Mouse (Mus musculus) spleen, embryonic (tissue): Measurements from ENCODE around the gene Rab15.
"Not testable (repeated sequence)": the region's sequence is repeated elsewhere in the genome, so short reads cannot be mapped to it uniquely, and the experiment has no call there.

Experiments
- CTCF ChIA-PET: fragments of 350-600 bp; sonication (Branson Sonifier 250); formaldehyde crosslinking; loops from one replicate; lab custom pipeline; 2022; lab: Charles Lee

Rab15 gene

DNA sequence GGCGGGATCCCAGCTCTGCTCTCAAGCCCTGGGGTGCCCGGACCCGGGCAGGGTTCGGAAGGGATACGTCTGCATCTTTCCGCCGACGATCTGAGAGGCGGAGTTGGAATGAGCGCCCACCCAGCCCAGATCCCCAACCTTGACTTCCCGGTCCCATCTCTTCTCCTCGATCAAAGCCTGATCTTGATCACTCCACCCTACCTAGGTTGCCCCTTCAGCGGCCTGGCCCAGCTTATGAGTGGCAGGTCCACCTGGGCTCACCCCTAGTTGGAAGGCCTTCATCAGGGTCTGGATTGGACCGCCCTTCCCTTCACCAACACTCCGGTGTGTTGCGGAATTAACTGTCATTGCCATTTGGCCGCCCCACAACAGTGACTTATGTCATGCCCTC, at the start of gene Rab15:
Gene Rab15, minus strand, starts transcription at position 258 of the 391 bp plus-strand sequence.
- CTCF ChIA-PET: no interaction called here

DNA sequence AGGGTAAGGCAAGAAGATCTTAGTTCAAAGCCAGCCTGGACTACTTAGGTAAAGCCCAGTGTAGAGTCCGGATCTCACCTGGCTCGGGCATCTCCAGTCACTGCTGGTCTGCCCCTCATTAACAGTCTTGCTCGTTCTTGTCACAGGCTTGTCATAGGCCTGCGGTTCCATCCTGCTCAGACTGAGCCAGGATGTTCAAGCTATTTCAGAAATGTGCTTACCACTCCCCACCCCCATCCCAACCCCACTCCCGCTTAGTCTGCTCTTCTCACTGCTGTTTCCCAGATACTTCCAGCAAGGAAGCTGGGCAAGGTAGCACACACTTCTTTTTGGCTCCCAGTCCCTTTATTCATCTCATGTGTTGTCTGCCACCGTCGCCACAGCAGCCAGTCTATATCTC, 46.9 kb upstream of the Rab15 start:
- CTCF ChIA-PET: no interaction called here

DNA sequence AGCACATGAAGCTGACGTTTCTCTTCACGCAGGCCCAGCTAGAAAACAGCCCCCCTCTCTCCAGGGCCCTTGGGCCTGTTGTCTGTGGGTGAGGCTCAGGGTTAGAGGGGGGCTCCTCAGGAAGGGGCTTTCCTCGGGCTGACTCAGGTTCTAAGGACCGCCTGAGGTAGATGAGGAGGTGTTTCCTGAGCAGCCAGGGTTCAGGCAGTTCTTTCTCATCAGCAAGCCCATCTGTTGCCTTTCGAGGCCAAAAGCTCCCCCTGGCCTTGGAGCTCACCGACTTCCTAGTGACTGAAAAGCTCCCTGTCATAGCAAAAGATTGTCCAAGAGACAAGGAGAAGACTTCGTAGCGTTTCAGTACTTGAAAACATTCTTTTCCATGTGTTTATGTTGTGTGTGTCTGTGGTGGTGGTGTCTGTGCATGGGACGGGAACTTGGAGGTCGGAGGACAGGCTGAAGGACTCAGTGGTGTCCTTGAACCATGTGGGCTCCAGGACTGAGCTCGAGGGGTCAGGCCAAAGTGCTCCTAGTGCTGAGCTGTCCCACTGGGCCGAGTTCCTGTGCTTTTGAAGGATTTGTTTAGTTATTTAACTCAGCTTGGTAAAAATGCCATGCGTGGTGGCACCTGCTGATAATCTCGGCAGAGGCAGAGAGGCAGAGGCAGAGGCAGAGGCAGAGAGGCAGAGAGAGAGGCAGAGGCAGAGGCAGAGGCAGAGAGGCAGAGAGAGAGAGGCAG, 45.9 kb upstream of the Rab15 start:
- CTCF ChIA-PET: no interaction called here

DNA sequence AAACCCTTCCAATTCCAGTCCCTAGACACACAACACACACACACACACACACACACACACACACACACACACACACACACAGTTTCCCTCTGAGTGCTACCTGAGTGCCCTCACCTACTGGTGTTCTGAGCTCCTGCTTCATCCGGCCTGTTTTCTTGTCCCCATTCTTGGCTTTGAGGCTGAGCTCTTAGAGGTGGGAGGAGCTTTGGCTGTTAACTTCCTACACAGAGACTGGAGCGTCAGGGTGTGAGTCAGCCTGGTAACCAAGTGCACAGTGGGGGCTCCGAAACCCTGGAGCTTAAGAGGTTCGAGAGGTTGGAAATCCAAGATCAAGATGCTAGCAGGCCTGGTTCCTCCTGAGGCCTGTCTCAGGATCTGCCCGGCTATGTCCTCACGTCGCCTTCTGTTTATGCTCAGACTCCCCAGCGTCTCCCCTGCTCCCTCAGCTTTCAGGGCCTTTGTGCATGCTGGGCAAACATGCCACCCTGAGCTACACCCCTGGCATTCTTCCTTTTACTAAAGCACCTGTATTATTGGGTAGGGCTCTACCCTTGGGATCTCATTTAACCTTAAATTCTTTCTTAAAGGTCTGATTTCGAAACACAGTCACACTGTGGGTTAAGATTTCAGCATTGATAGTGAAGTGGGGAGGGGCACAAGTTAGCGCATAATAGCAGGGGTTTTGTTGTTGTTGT, 45.0 kb upstream of the Rab15 start:
- CTCF ChIA-PET: no interaction called here

DNA sequence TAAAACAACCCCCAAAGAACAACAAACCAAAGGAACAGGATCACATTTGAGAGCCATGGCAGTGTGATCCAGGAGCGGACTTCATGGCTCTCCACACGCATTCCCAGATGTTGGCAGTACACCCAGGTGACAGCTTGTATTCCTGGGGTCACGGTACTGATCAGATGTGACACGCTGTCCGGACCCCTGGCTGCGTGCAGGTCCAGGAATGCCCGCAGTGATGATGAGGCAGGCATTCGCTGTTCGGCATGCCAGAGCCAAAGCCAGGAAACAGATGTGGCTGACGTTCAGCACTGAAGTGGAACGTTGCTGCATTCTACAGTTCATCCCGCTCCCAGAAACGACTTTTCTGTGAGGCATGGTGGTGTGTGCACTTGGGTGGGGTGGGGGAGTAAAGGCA, 42.6 kb upstream of the Rab15 start:
- CTCF ChIA-PET: no interaction called here

DNA sequence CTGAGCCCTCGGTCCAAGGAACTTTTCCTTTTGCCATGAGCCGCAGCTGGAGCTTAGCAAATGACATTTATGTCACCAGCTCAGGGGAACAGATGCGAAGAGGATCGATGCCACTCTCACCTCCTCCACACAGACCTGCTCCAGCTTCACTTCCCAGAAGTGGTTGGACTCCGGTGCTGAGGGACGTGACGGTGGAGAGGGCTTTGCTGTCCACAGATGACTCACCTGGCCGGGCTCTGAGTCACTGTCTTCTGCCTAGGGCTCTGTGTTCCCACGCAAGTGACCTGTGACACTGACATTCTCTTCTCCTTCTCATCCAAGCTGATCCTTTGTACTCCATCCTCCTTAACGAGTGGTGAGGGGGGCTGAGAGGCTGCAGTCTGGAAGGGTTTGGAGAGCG, 40.9 kb upstream of the Rab15 start:
- CTCF ChIA-PET: no interaction called here

DNA sequence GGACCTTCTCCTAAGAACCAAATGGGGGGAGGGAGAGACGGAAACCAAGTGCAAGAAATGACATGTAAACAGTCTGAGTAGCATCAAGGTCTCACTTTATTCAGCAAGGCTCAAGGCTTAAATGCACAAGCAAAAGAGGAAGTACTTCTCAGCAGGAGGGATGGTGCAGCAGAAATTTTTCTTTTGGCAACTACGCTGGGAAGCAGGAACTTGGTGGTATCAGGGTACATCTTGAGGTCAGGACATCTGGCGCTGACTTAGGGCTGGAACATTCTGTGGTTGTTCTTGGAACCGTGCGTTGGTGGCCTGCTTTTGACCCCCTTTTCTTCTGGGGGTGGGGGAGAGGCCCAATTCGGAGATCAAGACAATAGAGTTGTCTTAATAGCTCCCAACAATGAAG, 36.1 kb upstream of the Rab15 start:
- CTCF ChIA-PET: not testable (repeated sequence)

DNA sequence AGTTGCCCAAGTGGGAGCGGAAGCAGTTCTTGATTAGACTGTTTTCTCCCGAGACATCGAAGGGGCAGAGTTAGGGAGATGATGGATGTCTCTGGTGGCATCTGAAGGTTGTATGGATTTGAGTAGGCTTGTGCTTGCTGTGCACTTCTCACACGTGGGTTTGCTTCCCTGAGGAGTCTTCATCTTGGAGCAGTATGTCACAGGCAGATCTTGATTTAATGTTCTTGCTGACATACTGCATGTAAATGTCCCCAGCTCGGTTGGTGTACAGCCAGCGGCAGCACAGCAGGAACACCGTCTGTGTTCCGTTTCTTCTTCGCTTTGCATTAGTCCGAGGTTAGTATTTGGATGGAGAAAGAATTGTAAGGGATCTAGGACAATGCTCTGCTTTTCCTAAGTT, 34.4 kb upstream of the Rab15 start:
- CTCF ChIA-PET: no interaction called here

DNA sequence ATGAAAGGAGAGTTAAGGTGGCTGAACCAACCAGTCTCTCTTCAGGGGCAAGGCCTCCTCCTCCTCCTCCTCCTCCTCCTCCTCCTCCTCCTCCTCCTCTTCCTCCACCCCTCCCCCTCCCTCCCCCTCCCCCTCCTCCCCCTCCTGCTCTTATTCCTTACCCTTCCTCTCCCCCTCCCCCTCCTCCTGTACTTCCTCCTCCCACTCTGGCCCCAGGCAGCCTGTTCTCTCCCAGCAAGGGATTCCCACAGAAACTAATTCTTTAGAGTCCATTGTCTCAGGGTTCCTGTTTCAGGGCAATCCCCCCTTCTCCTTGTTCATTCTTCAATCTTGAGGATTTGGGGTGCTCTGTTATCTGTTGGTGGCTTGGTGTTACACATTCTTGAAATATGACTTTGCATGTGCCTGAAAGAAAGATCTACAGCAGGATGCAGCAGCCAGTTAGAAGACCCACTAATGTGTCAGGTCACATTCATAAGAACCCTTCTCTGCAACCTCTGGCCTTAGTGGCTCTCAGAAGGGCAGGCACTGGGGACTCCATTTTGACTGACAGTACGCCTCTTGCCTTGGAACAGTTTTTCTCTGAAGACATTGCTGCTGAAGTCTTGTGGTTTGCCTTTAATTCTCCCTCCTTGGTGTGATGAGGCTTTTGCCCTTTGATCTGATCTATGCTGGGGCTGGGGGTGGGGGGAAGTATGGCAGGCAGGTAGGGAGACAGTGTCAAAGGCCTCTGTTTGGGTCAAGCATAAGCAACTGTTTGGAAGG, 30.9 kb upstream of the Rab15 start:
- CTCF ChIA-PET: no interaction called here

DNA sequence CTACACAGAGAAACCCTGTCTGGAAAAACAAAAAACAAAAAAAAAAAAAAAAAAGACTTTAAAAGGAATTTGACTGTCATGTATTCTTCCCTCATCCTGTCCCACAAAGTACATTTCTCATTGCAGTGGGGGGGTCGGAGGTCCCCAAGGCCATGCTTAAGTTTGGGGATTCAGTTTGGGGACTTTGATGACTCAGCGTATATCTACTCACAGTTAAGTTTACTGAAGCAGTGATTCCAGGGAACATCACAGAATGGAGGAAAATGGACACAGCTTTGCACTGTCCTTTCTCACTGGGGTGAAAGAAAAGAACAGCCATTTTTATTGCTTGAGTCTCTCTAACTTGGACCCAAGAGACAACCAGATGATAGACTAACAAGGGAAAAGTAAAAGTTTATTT, 29.7 kb upstream of the Rab15 start:
- CTCF ChIA-PET: no interaction called here

DNA sequence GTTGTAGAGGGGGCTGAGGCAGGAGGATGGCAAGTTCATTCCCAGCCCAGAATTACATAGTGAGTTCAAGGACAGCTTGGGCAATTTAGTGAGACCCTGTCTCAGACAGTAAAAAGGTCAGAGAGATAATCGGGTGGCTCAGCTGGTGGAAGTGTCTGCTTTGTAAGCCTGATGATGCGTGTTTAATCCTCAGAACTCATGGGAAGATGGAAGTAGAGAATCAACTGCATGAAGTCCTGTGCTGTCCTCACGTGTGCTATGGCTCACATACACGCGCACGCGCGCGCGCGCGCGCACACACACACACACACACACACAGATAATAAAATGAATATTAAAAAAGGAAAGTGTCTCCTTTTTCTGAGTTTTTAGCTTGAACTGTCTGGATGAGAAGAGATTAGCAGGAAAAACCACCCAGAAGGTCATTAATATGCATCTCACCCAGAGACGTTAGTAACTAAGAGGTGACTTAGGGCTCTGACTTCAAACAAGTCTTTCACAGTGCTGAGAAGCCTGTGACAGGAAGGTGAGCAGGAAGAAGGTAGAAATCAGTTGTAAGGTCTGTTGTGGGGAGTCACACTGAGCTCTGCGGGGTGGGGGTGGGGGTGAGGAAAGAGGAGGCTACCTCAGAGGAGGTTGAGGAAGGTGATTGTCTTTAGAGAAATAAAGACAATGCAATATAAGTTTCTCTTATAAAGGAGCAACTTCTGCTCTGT, 21.8 kb upstream of the Rab15 start:
- CTCF ChIA-PET: interaction anchor here (0.7 kb wide), 1 partner anchor 8 kb away, joined by 8 read pairs; no protein-coding TSS in a partner anchor

DNA sequence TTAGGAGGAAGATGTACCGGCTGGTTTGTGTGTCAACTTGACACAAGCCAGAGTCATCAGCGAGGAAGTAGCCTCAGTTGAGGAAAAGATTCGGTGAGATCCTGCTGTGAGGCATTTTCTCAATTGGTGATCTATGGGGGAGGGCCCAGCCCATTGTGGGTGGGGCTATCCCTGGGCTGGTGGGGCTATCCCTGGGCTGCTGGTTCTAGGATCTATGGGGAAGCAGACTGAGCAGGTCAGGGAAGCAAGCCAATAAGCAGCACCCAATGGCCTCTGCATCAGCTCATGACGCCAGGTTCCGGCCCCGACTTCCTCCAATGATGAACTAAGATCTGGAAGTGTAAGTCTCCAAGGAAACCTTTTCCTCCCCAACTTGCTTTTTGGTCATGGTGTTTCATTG, 17.4 kb upstream of the Rab15 start:
- CTCF ChIA-PET: no interaction called here

DNA sequence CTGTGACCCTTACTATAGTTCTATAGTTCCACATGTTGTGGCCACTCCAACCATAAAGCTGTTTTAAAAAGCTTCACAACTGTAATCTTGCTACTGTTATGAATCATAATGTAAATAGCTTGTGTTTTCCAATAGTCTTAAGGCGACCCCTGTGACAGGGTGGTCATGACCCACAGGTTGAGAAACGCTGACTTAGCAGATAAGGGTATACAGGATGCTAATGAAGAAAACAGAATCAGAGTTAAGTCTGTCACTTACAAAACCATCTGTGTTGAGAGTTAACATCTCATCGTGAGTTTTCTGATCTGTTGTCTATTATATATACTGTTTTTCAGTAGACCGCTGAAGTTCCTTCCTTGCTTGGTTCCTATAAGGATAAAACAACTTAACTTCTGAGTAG, 16.6 kb upstream of the Rab15 start:
- CTCF ChIA-PET: no interaction called here

DNA sequence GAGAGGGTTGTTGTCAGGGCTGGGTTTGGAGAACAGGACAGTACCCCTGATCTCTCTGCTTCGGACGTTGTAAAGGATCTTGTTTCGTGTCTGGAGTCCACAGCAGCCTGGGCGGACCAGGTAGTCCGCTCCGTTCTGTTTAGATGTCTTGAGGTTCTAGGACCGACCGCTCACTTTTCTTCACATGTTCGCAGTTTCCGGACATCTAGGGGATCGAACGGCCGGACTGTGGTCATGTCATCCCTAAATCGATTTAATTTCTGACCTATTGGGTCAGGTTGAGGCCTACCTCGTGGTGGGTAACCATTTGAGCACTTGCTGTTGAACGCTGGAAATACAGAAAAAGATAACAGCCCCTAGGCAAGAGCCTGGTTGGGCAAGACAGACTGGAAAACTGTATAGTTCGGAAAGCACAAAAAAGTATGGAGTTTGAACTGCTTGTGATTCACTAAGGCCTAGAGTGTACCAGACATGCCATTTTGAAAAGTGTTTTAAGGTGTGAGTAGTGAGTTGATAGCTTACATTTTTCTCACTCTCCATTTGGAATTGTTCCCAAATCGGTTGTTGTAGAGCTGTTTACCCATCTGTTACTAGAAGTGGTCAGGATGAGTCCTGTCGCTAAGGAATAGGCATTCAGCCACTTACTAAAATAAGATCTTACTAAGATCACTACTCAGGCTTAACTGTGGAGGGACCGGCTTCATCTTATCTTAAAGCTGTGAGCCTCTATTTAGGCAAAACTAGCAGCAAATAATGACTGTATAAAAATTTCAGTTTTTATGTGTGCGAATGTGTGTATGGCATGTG, 15.3 kb upstream of the Rab15 start:
- CTCF ChIA-PET: no interaction called here

DNA sequence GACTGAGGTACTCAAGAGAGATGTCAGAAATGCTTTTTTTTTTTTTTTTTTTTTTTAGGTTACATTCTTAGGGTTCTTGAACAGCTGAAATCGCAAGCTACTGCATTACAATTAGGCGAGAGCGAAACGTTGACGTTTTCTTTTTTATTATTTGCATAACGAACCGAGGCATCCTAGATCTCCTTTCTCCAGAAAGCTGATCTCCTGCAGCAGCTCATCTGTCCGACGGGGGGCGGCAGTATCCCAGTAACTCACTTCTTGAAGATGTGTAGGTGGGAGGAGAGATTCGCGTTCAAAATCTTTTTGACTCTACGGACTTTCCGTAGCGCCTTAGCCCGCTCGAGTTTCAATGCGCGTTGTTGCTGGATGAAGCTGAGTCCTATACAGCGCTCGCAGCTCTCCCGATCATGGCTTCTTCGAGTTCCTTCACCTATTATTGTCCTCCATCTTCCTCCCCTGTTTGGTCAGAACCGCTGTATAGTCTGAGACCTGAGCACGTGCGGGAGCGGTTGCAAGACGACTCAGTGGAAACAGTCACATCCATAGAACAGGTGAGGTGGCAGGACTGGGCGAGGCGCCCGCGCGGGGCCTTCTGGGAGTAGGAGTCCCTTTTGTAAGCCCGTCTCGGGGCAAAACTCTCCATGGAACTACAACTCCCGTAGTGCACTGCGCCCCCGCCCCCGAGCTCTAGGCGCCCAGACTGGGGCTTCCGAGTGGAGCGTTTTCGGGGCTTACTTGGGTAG, 14.6 kb upstream of the Rab15 start:
- CTCF ChIA-PET: interaction anchor here (0.6 kb wide), 1 partner anchor 8 kb away, joined by 8 read pairs; no protein-coding TSS in a partner anchor

DNA sequence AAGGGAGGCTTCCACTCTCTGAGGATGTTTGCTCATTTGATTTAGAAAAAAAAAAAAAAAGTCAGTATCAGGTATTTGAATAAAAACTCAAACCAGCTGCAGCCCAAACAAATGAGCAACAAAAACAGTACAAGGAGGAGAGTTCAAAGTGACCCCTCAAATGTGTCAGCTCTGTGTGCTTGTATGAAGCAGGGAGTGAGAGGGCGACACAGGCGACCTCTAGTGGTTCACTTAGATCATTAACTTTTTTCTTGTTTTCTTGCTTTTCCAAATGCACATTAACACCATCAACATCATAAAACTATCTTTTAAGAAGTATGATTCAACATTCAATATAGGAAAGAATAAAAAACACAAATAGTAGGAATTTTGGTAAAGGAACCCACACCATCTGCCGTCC, 10.0 kb upstream of the Rab15 start:
- CTCF ChIA-PET: interaction anchor here (0.5 kb wide), 1 partner anchor 473 kb away, joined by 5 read pairs; no protein-coding TSS in a partner anchor

DNA sequence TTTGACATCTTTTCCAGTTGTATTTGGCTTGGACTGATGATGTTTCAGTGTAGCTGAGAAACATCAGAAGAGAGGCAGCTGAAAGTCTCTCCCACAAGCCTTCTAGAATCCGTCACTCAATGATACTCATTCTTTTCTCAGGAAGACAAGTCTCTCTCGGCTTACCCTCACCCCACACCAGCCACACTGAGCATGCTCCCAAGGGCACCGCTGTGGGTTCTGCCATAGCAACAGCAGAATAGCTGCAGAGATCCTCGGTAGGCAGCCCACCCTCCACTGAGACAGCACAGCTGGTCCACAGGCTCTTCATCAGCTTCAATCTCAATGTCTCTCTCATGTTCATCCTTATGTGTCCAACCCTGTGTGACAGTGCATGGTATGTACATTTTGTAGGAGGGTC, 2.6 kb upstream of the Rab15 start:
- CTCF ChIA-PET: no interaction called here

DNA sequence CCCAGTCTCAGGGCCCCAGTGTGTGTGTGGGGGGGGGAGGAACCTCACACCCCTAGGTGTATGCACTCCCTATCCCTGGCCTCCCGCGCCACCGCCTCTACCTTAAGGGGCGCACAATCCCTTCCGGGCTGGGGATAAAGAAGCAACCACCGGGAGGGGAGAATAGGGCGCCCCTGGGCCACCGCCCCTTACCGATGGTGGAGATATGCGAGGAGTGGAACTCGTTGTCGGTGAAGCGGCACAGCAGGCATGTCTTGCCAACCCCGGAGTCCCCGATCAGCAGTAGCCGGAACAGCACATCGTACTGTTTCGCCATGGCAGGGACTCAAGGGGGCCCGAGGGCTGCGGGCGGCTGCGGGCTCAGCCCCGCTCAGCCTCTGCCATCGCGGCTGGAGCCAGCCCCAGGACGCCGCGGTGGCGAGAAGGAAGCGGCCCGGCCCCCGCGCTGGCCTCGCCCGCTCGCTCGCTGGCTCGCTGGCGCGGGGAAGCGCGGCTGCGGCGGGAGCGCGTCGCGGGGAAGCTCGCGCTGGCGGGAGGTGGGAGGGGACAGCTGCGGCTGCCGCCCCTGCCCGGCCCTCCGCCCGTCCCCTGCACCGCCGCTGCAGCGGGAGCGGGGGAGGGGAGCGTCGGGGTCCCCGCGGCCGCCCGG, 582 bp downstream of the Rab15 start:
- CTCF ChIA-PET: no interaction called here

DNA sequence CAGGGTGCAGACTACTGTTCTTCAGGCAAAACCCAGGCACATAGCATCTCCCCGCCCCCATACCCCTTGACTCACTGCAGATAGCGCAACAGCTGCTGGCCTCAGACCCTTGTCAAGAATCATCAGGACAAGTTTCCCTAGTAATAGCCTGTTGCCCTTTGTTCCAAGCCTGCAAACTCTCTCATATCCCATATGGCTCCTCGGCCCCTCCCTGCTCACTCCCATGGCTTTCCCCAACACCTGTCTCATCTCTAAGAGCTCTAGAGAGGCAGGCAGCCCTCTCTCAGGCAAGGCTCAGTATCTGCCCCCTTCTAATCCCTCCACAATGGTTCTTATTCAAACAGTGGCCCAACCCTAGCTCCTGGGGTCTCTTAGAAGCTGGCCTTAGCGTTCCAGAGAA, 2.1 kb downstream of the Rab15 start:
- CTCF ChIA-PET: no interaction called here

DNA sequence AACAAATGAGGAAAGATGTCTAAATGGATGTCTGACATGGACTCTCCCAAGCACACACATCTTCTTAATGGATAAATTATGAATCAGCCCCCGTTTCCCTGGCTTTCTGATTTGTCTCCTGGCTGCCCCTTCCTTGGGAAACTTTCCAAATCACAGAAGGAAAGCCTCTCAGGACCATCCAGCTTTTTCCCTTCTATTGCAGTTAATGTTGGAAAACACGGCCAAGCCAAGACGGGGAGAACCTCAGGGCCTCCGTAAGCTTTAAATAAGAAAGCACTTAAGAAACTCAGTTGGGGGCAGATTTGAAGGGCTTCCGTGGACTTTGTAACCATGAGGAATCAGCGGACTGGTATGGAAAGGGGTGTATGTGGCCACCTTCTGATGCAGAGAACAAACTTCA, 2.9 kb downstream of the Rab15 start:
- CTCF ChIA-PET: no interaction called here
